Mouse (Mus musculus) myocyte (in vitro differentiated cells): ENCODE data around the gene Aagab. TPM values are rescaled to one million over a fixed set of nuclear protein-coding genes. Genes with fewer than 3 reads are reported as not detected.

Source experiments
- H3K27me3 ChIP-seq: one replicate; pipeline ENCODE4 v1.6.1; 2011; ENCODE audit not compliant: control insufficient read depth, insufficient read depth, insufficient read length
- H3K36me3 ChIP-seq: one replicate; pipeline ENCODE4 v1.6.1; 2011; ENCODE audit not compliant: control insufficient read depth, insufficient read depth
- H3K4me2 ChIP-seq: one replicate; pipeline ENCODE4 v1.6.1; 2011; ENCODE audit warnings: low read depth, control low read depth
- H3K4me3 ChIP-seq: one replicate; pipeline ENCODE4 v1.5.1; 2011; ENCODE audit warnings: mild to moderate bottlenecking, control low read depth, moderate library complexity
- H3K79me2 ChIP-seq: one replicate; pipeline ENCODE4 v1.6.1; 2011; ENCODE audit not compliant: control insufficient read depth, insufficient read depth
- H3ac ChIP-seq: one replicate; pipeline ENCODE4 v1.6.1; 2011; ENCODE audit not compliant: control insufficient read depth, insufficient read length
- CEBPB ChIP-seq: IDR thresholded peaks from 2 replicates; pipeline ENCODE4 v1.6.1; 2011; ENCODE audit warnings: mild to moderate bottlenecking, moderate library complexity; ENCODE audit not compliant: poor library complexity, insufficient read depth, severe bottlenecking
- E2F4 ChIP-seq: IDR thresholded peaks from one replicate; pipeline ENCODE4 v1.6.1; 2011; ENCODE audit warnings: mild to moderate bottlenecking, control low read depth, moderate library complexity; ENCODE audit not compliant: insufficient read depth
- MAX ChIP-seq: IDR thresholded peaks from one replicate; pipeline ENCODE4 v1.6.1; 2011; ENCODE audit warnings: low read depth, mild to moderate bottlenecking, control low read depth
- MYOD1 ChIP-seq, 3 experiments: IDR thresholded peaks; one replicate each; pipeline ENCODE4 v1.6.1; 2011; ENCODE audit warnings: control low read depth in 2 of 3, low read depth in 2 of 3, mild to moderate bottlenecking in 2 of 3, moderate library complexity in 1 of 3; ENCODE audit not compliant: insufficient read length in 2 of 3, control insufficient read depth in 1 of 3
- MYOG ChIP-seq, 3 experiments: IDR thresholded peaks; one replicate each; pipeline ENCODE4 v1.6.1; 2011; ENCODE audit warnings: control low read depth in 2 of 3, low read depth in 2 of 3, mild to moderate bottlenecking in 2 of 3; ENCODE audit not compliant: insufficient read length in 2 of 3, control insufficient read depth in 1 of 3, insufficient read depth in 1 of 3
- POLR2A ChIP-seq: IDR thresholded peaks from one replicate; pipeline ENCODE4 v1.6.1; 2011; ENCODE audit warnings: low read depth, mild to moderate bottlenecking, control low read depth, moderate library complexity; ENCODE audit not compliant: insufficient read length
- POLR2AphosphoS2 ChIP-seq: IDR thresholded peaks from one replicate; pipeline ENCODE4 v1.6.1; 2011; ENCODE audit warnings: low read depth, control low read depth; ENCODE audit not compliant: insufficient read length
- REST ChIP-seq: IDR thresholded peaks from one replicate; pipeline ENCODE4 v1.6.1; 2011; ENCODE audit warnings: mild to moderate bottlenecking, control low read depth, moderate library complexity; ENCODE audit not compliant: insufficient read depth, insufficient read length
- SRF ChIP-seq: IDR thresholded peaks from one replicate; pipeline ENCODE4 v1.6.1; 2011; ENCODE audit warnings: low read depth; ENCODE audit not compliant: control insufficient read depth, insufficient read length
- TCF12 ChIP-seq: IDR thresholded peaks from one replicate; pipeline ENCODE4 v1.6.1; 2011; ENCODE audit warnings: mild to moderate bottlenecking, control low read depth; ENCODE audit not compliant: poor library complexity, insufficient read depth, severe bottlenecking
- TCF3 ChIP-seq: IDR thresholded peaks from one replicate; pipeline ENCODE4 v1.6.1; 2011; ENCODE audit warnings: low read depth, control low read depth; ENCODE audit not compliant: insufficient read length
- USF1 ChIP-seq: IDR thresholded peaks from one replicate; pipeline ENCODE4 v1.6.1; 2011; ENCODE audit warnings: low read depth, mild to moderate bottlenecking, control low read depth, moderate library complexity
- polyA plus RNA-seq: library from polyadenylated mRNA; unstranded; fragments of >200 nt; fragmentation: generic; extraction: Trizol; gene quantifications from one replicate; pipeline ENCODE4 v1.2.1, GENCODE M21; 2012; ENCODE audit warnings: missing spikeins

Gene Aagab
- polyA plus RNA-seq, 1 experiment, result 10.4 TPM

- no peaks in the 10 kb centered on the region for H3K36me3 ChIP-seq
Observed at GRCm38 (mm10) chr9:63673494-63673805, 71.0 kb downstream of the Aagab start.

GRCm38 (mm10) chr9:63674613-63675012 lies 72.2 kb downstream of the Aagab start:
- Histone ChIP-seq H3K27me3 (no peaks in the 10 kb centered on the region), H3K79me2 (peaks cover 7% of the 10 kb centered on the region), H3K36me3 (no peaks in the 10 kb centered on the region), H3ac (no peak overlapping the region), H3K4me2 (no peak overlapping the region), H3K4me3 (no peak overlapping the region)
- TF ChIP-seq MAX (no peak), TCF12 (no peak), POLR2AphosphoS2 (no peak), E2F4 (no peak), POLR2A (no peak), TCF3 (no peak), MYOG (IDR thresholded peaks at IDR 0.05; ENCODE audit: control insufficient read depth in 1 of 3, insufficient read depth in 1 of 3, insufficient read length in 2 of 3, low read depth in 2 of 3) (no peak), MYOD1 (IDR thresholded peaks at IDR 0.05; ENCODE audit: control insufficient read depth in 1 of 3, insufficient read length in 2 of 3, low read depth in 2 of 3) (no peak), REST (no peak), CEBPB (no peak), USF1 (no peak)

More at GRCm38 (mm10) chr9:63673494-63673805, 71.0 kb downstream of the Aagab start:
- H3K79me2 ChIP-seq, result peaks cover 7% of the 10 kb centered on the region
- H3K4me2 ChIP-seq, result no peak overlapping the region
- no peak overlapping the region for H3K4me3 ChIP-seq
- H3ac ChIP-seq, result no peak overlapping the region
- H3K27me3 ChIP-seq, result no peaks in the 10 kb centered on the region
- TF ChIP-seq TCF12 (no peak), TCF3 (no peak), E2F4 (no peak), MAX (no peak), POLR2A (no peak), MYOG (IDR thresholded peaks at IDR 0.05; ENCODE audit: control insufficient read depth in 1 of 3, insufficient read depth in 1 of 3, insufficient read length in 2 of 3, low read depth in 2 of 3) (no peak), CEBPB (no peak), SRF (no peak), REST (no peak)

- Histone ChIP-seq H3K4me3 (no peak overlapping the region), H3ac (no peak overlapping the region), H3K27me3 (no peaks in the 10 kb centered on the region), H3K36me3 (no peaks in the 10 kb centered on the region), H3K79me2 (peaks cover 4% of the 10 kb centered on the region), H3K4me2 (peak overlapping the region; percentile 75)
- TF ChIP-seq CEBPB (no peak), POLR2AphosphoS2 (no peak), SRF (no peak), MYOD1 (IDR thresholded peaks at IDR 0.05; ENCODE audit: control insufficient read depth in 1 of 3, insufficient read length in 2 of 3, low read depth in 2 of 3) (no peak)
Observed at GRCm38 (mm10) chr9:63677621-63678020, 75.2 kb downstream of the Aagab start.

- Histone ChIP-seq H3ac (no peak overlapping the region), H3K4me2 (peak overlapping the region; percentile 75), H3K27me3 (no peaks in the 10 kb centered on the region), H3K4me3 (no peak overlapping the region), H3K79me2 (peaks cover 4% of the 10 kb centered on the region), H3K36me3 (no peaks in the 10 kb centered on the region)
- TF ChIP-seq MYOD1 (IDR thresholded peaks at IDR 0.05; ENCODE audit: control insufficient read depth in 1 of 3, insufficient read length in 2 of 3, low read depth in 2 of 3), result no peak
- no peak for TF ChIP-seq TCF12
- TF ChIP-seq REST, result no peak
- no peak for TF ChIP-seq POLR2AphosphoS2
- peak; percentile 50; the same call in 1 of the 2 replicates for TF ChIP-seq CEBPB
- no peak for TF ChIP-seq POLR2A
- no peak for TF ChIP-seq E2F4
- TF ChIP-seq MYOG (IDR thresholded peaks at IDR 0.05; ENCODE audit: control insufficient read depth in 1 of 3, insufficient read depth in 1 of 3, insufficient read length in 2 of 3, low read depth in 2 of 3), result peak in 1 of 3 experiments; percentile 30
- no peak for TF ChIP-seq USF1
- no peak for TF ChIP-seq SRF
Observed at GRCm38 (mm10) chr9:63678076-63678475, 75.6 kb downstream of the Aagab start.

GRCm38 (mm10) chr9:63682301-63682700 lies 79.8 kb downstream of the Aagab start:
- Histone ChIP-seq H3ac (no peak overlapping the region), H3K36me3 (no peaks in the 10 kb centered on the region), H3K4me2 (no peak overlapping the region), H3K27me3 (no peaks in the 10 kb centered on the region), H3K4me3 (no peak overlapping the region), H3K79me2 (peaks cover 9% of the 10 kb centered on the region)
- TF ChIP-seq TCF3, result no peak
- TF ChIP-seq E2F4, result no peak
- TF ChIP-seq MYOD1 (IDR thresholded peaks at IDR 0.05; ENCODE audit: control insufficient read depth in 1 of 3, insufficient read length in 2 of 3, low read depth in 2 of 3), result no peak
- TF ChIP-seq TCF12, result no peak
- no peak for TF ChIP-seq POLR2AphosphoS2
- no peak for TF ChIP-seq MYOG (IDR thresholded peaks at IDR 0.05; ENCODE audit: control insufficient read depth in 1 of 3, insufficient read depth in 1 of 3, insufficient read length in 2 of 3, low read depth in 2 of 3)
- no peak for TF ChIP-seq POLR2A
- TF ChIP-seq CEBPB, result no peak
- no peak for TF ChIP-seq SRF
- no peak for TF ChIP-seq MAX
- no peak for TF ChIP-seq USF1
- TF ChIP-seq REST, result no peak
